24 mouse cellular contexts compared by ENCODE assay signal in genomic region chr8:71941776-71942175, GRCm38 (mm10). TPM values are rescaled to one million over a fixed set of nuclear protein-coding genes. Genes with fewer than 3 reads are reported as not detected.
DNase-seq lines count a peak whose midpoint lies in the region; ATAC-seq and TF ChIP-seq lines count a peak whose summit lies in the region.
"Had no signal": no experiment of that assay in that cellular context is flagged by ENCODE, and none has a peak within 500 bp of the region (broad histone marks: within the 10 kb centered on the region; RNA-seq: fewer than 3 reads in every experiment).

No protein-coding gene starts in this region.

- in situ Hi-C loops in Patski (cut with MboI; ENCODE audit: low pct_unique_long_range_greater_than_20kb): no loop called here

- no peak overlapping the region for H3K9ac ChIP-seq in midbrain, embryonic 11.5 days (ENCODE audit: low read length)
- no peak overlapping the region for H3K9ac ChIP-seq in midbrain, embryonic 13.5 days (replicated peaks)
- H3K9ac ChIP-seq: embryonic facial prominence, embryonic 13.5 days; forebrain, embryonic 12.5 days; hindbrain, embryonic 12.5 days; hindbrain, embryonic 15.5 days had no signal

- POLR2A ChIA-PET in Patski (lab: Charles Lee): no interaction called here

- 91% methylated on average over 1 of the region's 1 CpGs for WGBS in midbrain, embryonic 11.5 days
- 88% methylated on average over 1 of the region's 1 CpGs for WGBS in midbrain, embryonic 13.5 days

- TF ChIP-seq CTCF in Patski (IDR thresholded peaks at IDR 0.05): no peak
- TF ChIP-seq CTCF in left cerebral cortex, adult 2 months (IDR thresholded peaks at IDR 0.05): no peak

- intact Hi-C loops in left cerebral cortex, adult 2 months (cut with DNase I): no loop called here

- H3K4me3 ChIP-seq in midbrain, embryonic 11.5 days (ENCODE audit: low read depth, low read length): no peak overlapping the region
- H3K4me3 ChIP-seq in midbrain, embryonic 13.5 days (replicated peaks): no peak overlapping the region
- no peak overlapping the region for H3K4me3 ChIP-seq in left cerebral cortex, adult 2 months
- H3K4me3 ChIP-seq: embryonic facial prominence, embryonic 10.5 days; embryonic facial prominence, embryonic 13.5 days; erythroblast, embryonic 14.5 days; forebrain, embryonic 12.5 days; gastrocnemius, adult 2 months; heart, adult 2 months; heart, embryonic 10.5 days; hindbrain, embryonic 12.5 days; hindbrain, embryonic 15.5 days had no signal

- no peaks in the 10 kb centered on the region for H3K36me3 ChIP-seq in midbrain, embryonic 11.5 days (ENCODE audit: control insufficient read depth, insufficient read depth, low read length)
- no peaks in the 10 kb centered on the region for H3K36me3 ChIP-seq in midbrain, embryonic 13.5 days
- H3K36me3 ChIP-seq: embryonic facial prominence, embryonic 10.5 days; embryonic facial prominence, embryonic 13.5 days; forebrain, embryonic 12.5 days; heart, embryonic 10.5 days; hindbrain, embryonic 12.5 days; hindbrain, embryonic 15.5 days had no signal

- peak; percentile 31 for DNase-seq in midbrain, embryonic 11.5 days (ENCODE audit: low spot score, missing footprints)
- peak; percentile 43 for DNase-seq in Patski (ENCODE audit: low read depth, low spot score)
- DNase-seq in urinary bladder, postnatal 4 days (ENCODE audit: low spot score in 2 of 2): no peak
- no peak for DNase-seq in left cerebral cortex, adult 2 months (ENCODE audit: extremely low spot score in 1 of 2, low spot score in 2 of 2)
- DNase-seq: adrenal gland, adult 2 months; adrenal gland, postnatal 14 days; cerebellum, adult 11 months; cerebellum, adult 2 months; cerebellum, adult 9-11 months; cerebellum, postnatal 25 days; embryo, embryonic 11 days; gastrocnemius, adult 2 months; gastrocnemius, postnatal 14 days; heart, adult 2 months had no signal

- H3K27ac ChIP-seq in midbrain, embryonic 11.5 days (ENCODE audit: low read depth, low read length): no peak overlapping the region
- H3K27ac ChIP-seq in midbrain, embryonic 13.5 days: no peak overlapping the region
- H3K27ac ChIP-seq in left cerebral cortex, adult 2 months: no peak overlapping the region
- H3K27ac ChIP-seq: embryonic facial prominence, embryonic 10.5 days; embryonic facial prominence, embryonic 13.5 days; forebrain, embryonic 12.5 days; gastrocnemius, adult 2 months; heart, adult 2 months; heart, embryonic 10.5 days; hindbrain, embryonic 12.5 days; hindbrain, embryonic 15.5 days had no signal

- no peaks in the 10 kb centered on the region for H3K9me3 ChIP-seq in midbrain, embryonic 11.5 days (ENCODE audit: control insufficient read depth, low read length)
- H3K9me3 ChIP-seq in midbrain, embryonic 13.5 days: no peaks in the 10 kb centered on the region
- H3K9me3 ChIP-seq: embryonic facial prominence, embryonic 10.5 days; embryonic facial prominence, embryonic 13.5 days; forebrain, embryonic 12.5 days; heart, embryonic 10.5 days; hindbrain, embryonic 12.5 days; hindbrain, embryonic 15.5 days had no signal

- CTCF ChIA-PET in Patski (lab: Charles Lee): no interaction called here

- no peak for ATAC-seq in midbrain, embryonic 11.5 days (ENCODE audit: low FRiP score)
- ATAC-seq in midbrain, embryonic 13.5 days: no peak
- peak; percentile 59 for ATAC-seq in Patski
- ATAC-seq in megakaryocyte, adult 5-6 weeks (ENCODE audit: poor library complexity, severe bottlenecking): peak; percentile 46; the same call in 1 of the 2 replicates
- ATAC-seq: forebrain, embryonic 16.5 days had no signal

- H3K4me2 ChIP-seq in midbrain, embryonic 11.5 days: no peak overlapping the region
- H3K4me2 ChIP-seq in midbrain, embryonic 13.5 days (replicated peaks): no peak overlapping the region
- H3K4me2 ChIP-seq: embryonic facial prominence, embryonic 13.5 days; forebrain, embryonic 12.5 days; hindbrain, embryonic 12.5 days; hindbrain, embryonic 15.5 days had no signal

- H3K4me1 ChIP-seq in midbrain, embryonic 11.5 days (ENCODE audit: control insufficient read depth, insufficient read depth, low read length): no peaks in the 10 kb centered on the region
- no peaks in the 10 kb centered on the region for H3K4me1 ChIP-seq in midbrain, embryonic 13.5 days (replicated peaks)
- H3K4me1 ChIP-seq: embryonic facial prominence, embryonic 10.5 days; embryonic facial prominence, embryonic 13.5 days; forebrain, embryonic 12.5 days; heart, embryonic 10.5 days; hindbrain, embryonic 12.5 days; hindbrain, embryonic 15.5 days had no signal

- H3K27me3 ChIP-seq in midbrain, embryonic 11.5 days (ENCODE audit: control insufficient read depth, insufficient read depth, low read length): no peaks in the 10 kb centered on the region
- 0 out of 2 replicates have a peak, but pooled peaks cover 6% of the 10 kb centered on the region for H3K27me3 ChIP-seq in midbrain, embryonic 13.5 days
- H3K27me3 ChIP-seq in Patski: peaks cover 19% of the 10 kb centered on the region
- H3K27me3 ChIP-seq: forebrain, embryonic 12.5 days; hindbrain, embryonic 12.5 days had no signal

RNA-seq across cellular contexts. Expression of gene Zfp961, which starts 9.1 kb away (rescaled TPM):
- polyA plus RNA-seq in midbrain, embryonic 11.5 days (2014; fragmentation: Nextera tagmentation; extraction: Ambion mirVana): 25.7 and 28.4 TPM in 2 replicates
- polyA plus RNA-seq in midbrain, embryonic 13.5 days (2015; fragmentation: Nextera tagmentation; extraction: Ambion mirVana): 16.5 and 18.8 TPM in 2 replicates
- polyA plus RNA-seq in Patski (2021): 13.3 TPM
- 31.4 and 34.4 TPM in 2 replicates for total RNA-seq in megakaryocyte, adult 5-6 weeks (2015)
- 23.1 and 25.4 TPM in 2 replicates for total RNA-seq in megakaryocyte, adult 5-6 weeks (2017)
- total RNA-seq in left cerebral cortex, adult 2 months (2021): 10 to 100 TPM; 15.0 to 15.3 TPM

RNA-seq across cellular contexts. Expression of gene Zfp617, which starts 33.3 kb away (rescaled TPM):
- 39.7 and 44.2 TPM in 2 replicates for polyA plus RNA-seq in midbrain, embryonic 11.5 days (2014; fragmentation: Nextera tagmentation; extraction: Ambion mirVana)
- polyA plus RNA-seq in midbrain, embryonic 13.5 days (2015; fragmentation: Nextera tagmentation; extraction: Ambion mirVana): 39.1 and 42.0 TPM in 2 replicates
- 26.0 TPM for polyA plus RNA-seq in Patski (2021)
- total RNA-seq in megakaryocyte, adult 5-6 weeks (2015): 17.7 and 22.3 TPM in 2 replicates
- 14.8 and 16.0 TPM in 2 replicates for total RNA-seq in megakaryocyte, adult 5-6 weeks (2017)
- total RNA-seq in left cerebral cortex, adult 2 months (2021): 10 to 100 TPM; 25.3 to 28.4 TPM

RNA-seq across cellular contexts. Expression of gene Zfp882, which starts 33.4 kb away (rescaled TPM):
- 7.2 and 9.2 TPM in 2 replicates for polyA plus RNA-seq in midbrain, embryonic 11.5 days (2014; fragmentation: Nextera tagmentation; extraction: Ambion mirVana)
- polyA plus RNA-seq in midbrain, embryonic 13.5 days (2015; fragmentation: Nextera tagmentation; extraction: Ambion mirVana): 19.8 and 21.4 TPM in 2 replicates
- polyA plus RNA-seq in Patski (2021): 3.0 TPM
- total RNA-seq in megakaryocyte, adult 5-6 weeks (2015): 2.9 and 4.6 TPM in 2 replicates
- 2.1 and 5.1 TPM in 2 replicates for total RNA-seq in megakaryocyte, adult 5-6 weeks (2017)
- 10 to 100 TPM; 11.1 to 12.1 TPM for total RNA-seq in left cerebral cortex, adult 2 months (2021)
- polyA plus RNA-seq: erythroblast, embryonic 14.5 days had no signal

RNA-seq across cellular contexts. Expression of gene Zfp709, which starts 60.0 kb away (rescaled TPM):
- polyA plus RNA-seq in midbrain, embryonic 11.5 days (2014; fragmentation: Nextera tagmentation; extraction: Ambion mirVana): 7.4 and 9.1 TPM in 2 replicates
- polyA plus RNA-seq in midbrain, embryonic 13.5 days (2015; fragmentation: Nextera tagmentation; extraction: Ambion mirVana): 7.7 and 8.1 TPM in 2 replicates
- polyA plus RNA-seq in Patski (2021): 0.99 TPM
- 9.7 and 12.4 TPM in 2 replicates for total RNA-seq in megakaryocyte, adult 5-6 weeks (2015)
- 11.7 and 17.1 TPM in 2 replicates for total RNA-seq in megakaryocyte, adult 5-6 weeks (2017)
- 10 to 100 TPM; 10.5 to 10.6 TPM for total RNA-seq in left cerebral cortex, adult 2 months (2021)
- polyA plus RNA-seq: erythroblast, embryonic 14.5 days had no signal

Comparison
In these comparisons a context has a peak if more than half of its experiments do, and no peak if none do; other contexts are left out.
1. ATAC-seq: peak in Patski (single experiment) and megakaryocyte, adult 5-6 weeks (single experiment); none in midbrain, embryonic 11.5 days (single experiment) and midbrain, embryonic 13.5 days (single experiment).
2. DNase-seq: peak in midbrain, embryonic 11.5 days (single experiment) and Patski (single experiment); none in urinary bladder, postnatal 4 days (0 of 2) and left cerebral cortex, adult 2 months (0 of 2).